Mouse (Mus musculus) liver, embryonic 14.5 days (tissue): ENCODE results near the gene Ndufb7. TPM values are rescaled to one million over a fixed set of nuclear protein-coding genes. Genes with fewer than 3 reads are reported as not detected.

Source experiments
- ATAC-seq: fragments of 200-750 bp; cut with Nextera tagmentation; 2 replicates; pipeline ENCODE4 v1.8.0; 2017; ENCODE audit warnings: moderate number of reproducible peaks, mild to moderate bottlenecking, moderate library complexity; ENCODE audit not compliant: insufficient read depth
- DNase-seq, 3 experiments: peaks; one replicate each; pipeline ENCODE4 v3.0.0-alpha.2; 2012 to 2013; ENCODE audit warnings: low read depth in 3 of 3, low spot score in 3 of 3
- H3K27ac ChIP-seq: fragments of 300-500 bp; sonication (generic); 2 replicates; pipeline ENCODE4 v1.5.1; 2014; ENCODE audit warnings: moderate library complexity, mild to moderate bottlenecking, control low read depth, inconsistent platforms
- H3K27me3 ChIP-seq: fragments of 300-500 bp; sonication (generic); 2 replicates; pipeline ENCODE4 v1.6.1; 2014; ENCODE audit warnings: mild to moderate bottlenecking, low read length, moderate library complexity; ENCODE audit not compliant: control insufficient read depth, insufficient read depth
- H3K36me3 ChIP-seq: fragments of 300-500 bp; sonication (generic); replicated peaks from 2 replicates; pipeline ENCODE4 v1.6.1; 2014; ENCODE audit warnings: low read depth; ENCODE audit not compliant: control insufficient read depth, insufficient read depth
- H3K4me1 ChIP-seq, 2 experiments: fragments of 200-500 bp in 1 of 2; fragments of 300-500 bp in 1 of 2; sonication (generic) in 1 of 2; replicated peaks; 2 replicates each; pipeline ENCODE4 v1.6.1; 2012 to 2014; ENCODE audit warnings: antibody characterized with exemption in 1 of 2, inconsistent platforms in 1 of 2, low read length in 1 of 2; ENCODE audit not compliant: control insufficient read depth in 2 of 2, insufficient read depth in 2 of 2
- H3K4me2 ChIP-seq: fragments of 300-500 bp; sonication (generic); 2 replicates; pipeline ENCODE4 v1.6.1; 2014; ENCODE audit warnings: low read depth, mild to moderate bottlenecking, control low read depth, moderate library complexity
- H3K4me3 ChIP-seq, 2 experiments: fragments of 200-500 bp in 1 of 2; fragments of 300-500 bp in 1 of 2; sonication (generic) in 1 of 2; 2 replicates each; pipeline ENCODE4 v1.5.1; 2012 to 2014; ENCODE audit warnings: low read depth in 2 of 2, low read length in 2 of 2, mild to moderate bottlenecking in 2 of 2, control low read depth in 1 of 2, inconsistent platforms in 1 of 2, moderate library complexity in 1 of 2; ENCODE audit not compliant: insufficient read depth in 1 of 2
- H3K9ac ChIP-seq: fragments of 300-500 bp; sonication (generic); replicated peaks from 2 replicates; pipeline ENCODE4 v1.6.1; 2014; ENCODE audit warnings: mild to moderate bottlenecking, control low read depth, moderate library complexity
- H3K9me3 ChIP-seq: fragments of 300-500 bp; sonication (generic); 2 replicates; pipeline ENCODE4 v1.6.1; 2016; ENCODE audit warnings: low read length, mixed read lengths; ENCODE audit not compliant: control insufficient read depth
- CTCF ChIP-seq: IDR thresholded peaks from 2 replicates; pipeline ENCODE4 v1.5.1; 2016; ENCODE audit warnings: antibody characterized with exemption, low read depth, control low read depth
- EP300 ChIP-seq: IDR thresholded peaks from 2 replicates; pipeline ENCODE4 v1.6.1; 2016; ENCODE audit warnings: antibody characterized with exemption, low read depth
- WGBS: fragments of 180-500 bp; shearing (Covaris S2); extraction: QIAGEN DNeasy Blood & Tissue Kit; methylation state at CpG from one replicate; pipeline ENCODE4 v1.1.7; 2014; ENCODE audit not compliant: insufficient replicate concordance; 5-methylcytosine and 5-hydroxymethylcytosine counted together
- polyA plus RNA-seq, 2 experiments: library from polyadenylated mRNA; depleted of rRNA in 1 of 2; stranded (reverse) in 1 of 2; unstranded in 1 of 2; fragments of >200 nt; fragmentation: Nextera tagmentation in 1 of 2; extraction: Ambion mirVana in 1 of 2; gene quantifications; 2 replicates each; pipeline versions ENCODE4 v1.2.1 to v1.2.3; 2012 to 2014

The Ndufb7 gene
- polyA plus RNA-seq, 2 experiments, result 197 to 290 TPM

GRCm38 (mm10) chr8:83535736-83536135, 30.7 kb upstream of the Ndufb7 start, which contains the start of gene Olfr370:
Olfr370 (plus strand) TSS chr8:83535780.
- no peak within 1 kb of the TSS for H3K27ac ChIP-seq
- H3K4me3 ChIP-seq, result no peak within 1 kb of the TSS
- TF ChIP-seq CTCF (no peak), EP300 (no peak)
- no peak within 1 kb of the TSS for H3K9ac ChIP-seq
- ATAC-seq, result no peak
- no peak within 1 kb of the TSS for H3K4me2 ChIP-seq
- H3K9me3 ChIP-seq, result no peaks in the 10 kb centered on the region
- H3K4me1 ChIP-seq, result no peaks in the 10 kb centered on the region
- DNase-seq, result no peak
- no peaks in the 10 kb centered on the region for H3K27me3 ChIP-seq
- H3K36me3 ChIP-seq, result no peaks in the 10 kb centered on the region
- 32% methylated on average over 3 of the region's 3 CpGs for WGBS

- Histone ChIP-seq H3K4me2 (peak overlapping the region; percentile 32), H3K9ac (peak overlapping the region; percentile 7; the same call in 1 of the 2 replicates), H3K36me3 (no peaks in the 10 kb centered on the region), H3K9me3 (no peaks in the 10 kb centered on the region), H3K4me1 (peaks cover 28 to 38% of the 10 kb centered on the region in 2 experiments), H3K27ac (no peak overlapping the region; the same call in none of the 2 replicates), H3K4me3 (no peak overlapping the region), H3K27me3 (no peaks in the 10 kb centered on the region)
- DNase-seq, result peak in 1 of 3 experiments; percentile 37
- 12% methylated on average over 3 of the region's 3 CpGs for WGBS
- peak; percentile 70 for TF ChIP-seq EP300
- no peak for TF ChIP-seq CTCF
- peak; percentile 50 for ATAC-seq
Measured at GRCm38 (mm10) chr8:83562669-83563068, 3.8 kb upstream of the Ndufb7 start.

- Histone ChIP-seq H3K36me3 (no peaks in the 10 kb centered on the region), H3K4me1 (peaks cover 28 to 41% of the 10 kb centered on the region in 2 experiments), H3K27me3 (no peaks in the 10 kb centered on the region), H3K9ac (peak overlapping the region; percentile 18), H3K9me3 (no peaks in the 10 kb centered on the region), H3K4me2 (peak overlapping the region; percentile 32; the same call in 1 of the 2 replicates), H3K4me3 (no peak overlapping the region), H3K27ac (no peak overlapping the region)
- ATAC-seq (no peak), DNase-seq (no peak)
- TF ChIP-seq EP300 (no peak), CTCF (no peak)
- WGBS, result 71% methylated on average over 4 of the region's 4 CpGs
Measured at GRCm38 (mm10) chr8:83563246-83563645, 3.2 kb upstream of the Ndufb7 start.

- peak; percentile 25 for ATAC-seq
Measured at GRCm38 (mm10) chr8:83565731-83566375, 618 bp upstream of the Ndufb7 start.

GRCm38 (mm10) chr8:83567668-83568067, 1.2 kb downstream of the Ndufb7 start:
- DNase-seq (no peak), ATAC-seq (no peak)
- Histone ChIP-seq H3K4me2 (peak overlapping the region; percentile 94), H3K4me3 (peak overlapping the region; percentile 77 to 91), H3K27me3 (no peaks in the 10 kb centered on the region), H3K27ac (no peak overlapping the region; the same call in 1 of the 2 replicates), H3K9ac (peak overlapping the region; percentile 80), H3K4me1 (peaks cover 18 to 31% of the 10 kb centered on the region in 2 experiments), H3K9me3 (no peaks in the 10 kb centered on the region), H3K36me3 (peaks cover 22% of the 10 kb centered on the region)
- 44% methylated on average over 3 of the region's 3 CpGs for WGBS
- TF ChIP-seq EP300, result no peak
- no peak for TF ChIP-seq CTCF

More at GRCm38 (mm10) chr8:83565731-83566375, 618 bp upstream of the Ndufb7 start:
- no peak for TF ChIP-seq EP300
- peak; percentile 83 for TF ChIP-seq CTCF
- H3K4me1 ChIP-seq, result peaks cover 28 to 41% of the 10 kb centered on the region in 2 experiments
- peak overlapping the region in 1 of 2 experiments; percentile 77; a peak in 2 of 4 replicates for H3K4me3 ChIP-seq
- peak overlapping the region; percentile 94 for H3K4me2 ChIP-seq
- H3K9ac ChIP-seq, result no peak overlapping the region
- H3K27me3 ChIP-seq, result no peaks in the 10 kb centered on the region
- peak in 1 of 3 experiments; percentile 75 for DNase-seq
- H3K27ac ChIP-seq, result peak overlapping the region; percentile 41; the same call in 1 of the 2 replicates
- H3K9me3 ChIP-seq, result no peaks in the 10 kb centered on the region
- peaks cover 6% of the 10 kb centered on the region for H3K36me3 ChIP-seq
- WGBS, result 71% methylated on average over 9 of the region's 9 CpGs
